Mouse (Mus musculus) frontal cortex, postnatal 36 days (tissue): ENCODE results near the gene Pcnp.
"Not testable (repeated sequence)": the region's sequence is repeated elsewhere in the genome, so short reads cannot be mapped to it uniquely, and the experiment has no call there.

ENCODE experiments used
- DNase-seq, 2 experiments: peaks; one replicate each; pipeline ENCODE4 v3.0.0; 2022; ENCODE audit warnings: low spot score in 2 of 2

The Pcnp gene

GRCm38 (mm10) chr16:56029661-56030082 is at the start of gene Pcnp:
Gene Pcnp, minus strand, starts transcription at chr16:56029739.
- peak; percentile 98 for DNase-seq

- no peak for DNase-seq
These were observed 46.8 kb upstream of the Pcnp start for GRCm38 (mm10) chr16:56076121-56076869.

- peak; percentile 77 to 84 for DNase-seq
These were observed 45.9 kb upstream of the Pcnp start for GRCm38 (mm10) chr16:56075222-56076111.

GRCm38 (mm10) chr16:56074565-56074964 is 45.0 kb upstream of the Pcnp start:
- no peak for DNase-seq

- no peak for DNase-seq
These were observed 44.6 kb upstream of the Pcnp start for GRCm38 (mm10) chr16:56074122-56074521.

- DNase-seq, result not testable (repeated sequence)
These were observed 43.6 kb upstream of the Pcnp start for GRCm38 (mm10) chr16:56073150-56073549.

- no peak for DNase-seq
These were observed 43.0 kb upstream of the Pcnp start for GRCm38 (mm10) chr16:56072533-56072932.

- no peak for DNase-seq
These were observed 42.0 kb upstream of the Pcnp start for GRCm38 (mm10) chr16:56071317-56072232.

- DNase-seq, result no peak
These were observed 39.1 kb upstream of the Pcnp start for GRCm38 (mm10) chr16:56068523-56069070.

GRCm38 (mm10) chr16:56066113-56066512 is 36.6 kb upstream of the Pcnp start:
- DNase-seq, result no peak

- peak; percentile 40 to 73 for DNase-seq
These were observed 34.9 kb upstream of the Pcnp start for GRCm38 (mm10) chr16:56064334-56064990.

GRCm38 (mm10) chr16:56062981-56063380 is 33.4 kb upstream of the Pcnp start:
- no peak for DNase-seq

- no peak for DNase-seq
These were observed 32.6 kb upstream of the Pcnp start for GRCm38 (mm10) chr16:56061995-56062594.

GRCm38 (mm10) chr16:56058151-56058550 is 28.6 kb upstream of the Pcnp start:
- no peak for DNase-seq

- DNase-seq, result no peak
These were observed 27.5 kb upstream of the Pcnp start for GRCm38 (mm10) chr16:56056944-56057590.

GRCm38 (mm10) chr16:56055911-56056310 is 26.4 kb upstream of the Pcnp start:
- no peak for DNase-seq

- DNase-seq, result not testable (repeated sequence)
These were observed 18.5 kb upstream of the Pcnp start, which contains the start of gene Senp7 for GRCm38 (mm10) chr16:56048038-56048437. Gene Senp7, plus strand, starts transcription at chr16:56048338.

GRCm38 (mm10) chr16:56038090-56038489 is 8.6 kb upstream of the Pcnp start:
- DNase-seq, result no peak

- DNase-seq, result peak; percentile 91 to 93
These were observed 7.8 kb upstream of the Pcnp start, which contains the start of gene Trmt10c for GRCm38 (mm10) chr16:56037138-56038010. Gene Trmt10c, minus strand, starts transcription at chr16:56037819.
